Mouse (Mus musculus) gastrocnemius, postnatal 36 days (tissue): ENCODE measurements at regions not wholly inside any gene's neighbourhood (a gene's known extent, or its start where the extent isn't known, plus 50 kb on each side); places are given as distances from the start of the nearest gene placed in this dataset.

ENCODE experiments used
- DNase-seq, 2 experiments: peaks; one replicate each; pipeline ENCODE4 v3.0.0; 2022
- intact Hi-C: fragments of 180-260 bp; cut with DNase I; formaldehyde crosslinking; loops from one replicate; pipeline ENCODE4 v1.15.1; 2025

GRCm38 (mm10) chr17:45243103-45243502, 190.4 kb downstream of the Cdc5l start:
- intact Hi-C loops = no loop called here
- no peak for DNase-seq

- intact Hi-C loops = no loop called here
- no peak for DNase-seq
Measured at GRCm38 (mm10) chr17:45242076-45242475, 191.5 kb downstream of the Cdc5l start.

- intact Hi-C loops = no loop called here
- no peak for DNase-seq
Measured at GRCm38 (mm10) chr17:45240963-45241543, 192.5 kb downstream of the Cdc5l start.

DNA sequence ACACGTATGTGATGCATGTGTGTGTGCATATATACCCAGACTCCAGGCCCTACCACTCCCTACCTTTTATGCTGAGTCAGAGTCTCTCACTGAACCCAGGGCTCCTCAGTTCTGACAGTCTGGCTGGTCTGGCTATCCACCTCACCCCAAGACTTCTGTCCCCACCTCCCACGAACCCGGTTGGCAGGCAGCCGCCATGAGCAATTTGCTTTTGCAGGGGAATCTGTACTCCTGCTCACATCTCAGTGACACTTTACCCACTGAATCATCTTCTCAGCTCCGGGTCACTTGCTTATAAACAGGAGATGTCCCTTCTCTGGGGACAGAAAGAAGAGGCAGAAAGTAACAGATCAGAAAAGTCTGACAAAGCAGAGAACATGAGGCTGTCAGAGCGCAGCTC, 193.0 kb downstream of the Cdc5l start:
- intact Hi-C loops = no loop called here
- DNase-seq = no peak

- intact Hi-C loops = no loop called here
- no peak for DNase-seq
Measured at GRCm38 (mm10) chr17:45237246-45237645, 196.3 kb downstream of the Cdc5l start.

DNA sequence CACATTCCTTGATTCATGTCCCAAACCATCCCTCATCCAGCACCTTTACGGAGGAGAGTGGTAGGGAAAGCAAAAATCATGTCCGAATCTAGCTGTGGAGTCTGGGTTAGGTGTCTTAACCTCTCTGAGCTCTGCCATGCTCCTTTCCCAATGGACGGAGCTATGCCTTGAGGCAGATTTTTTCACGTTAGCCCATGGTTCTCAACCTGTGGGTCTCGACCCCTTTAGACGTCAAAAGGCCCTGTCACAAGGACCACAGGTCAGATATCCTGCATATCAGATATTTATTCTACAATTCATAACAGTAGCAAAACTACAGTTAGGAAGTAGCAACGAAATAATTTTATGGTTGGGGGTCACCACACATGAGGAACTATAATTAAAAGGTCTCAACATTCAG, 198.1 kb downstream of the Cdc5l start:
- intact Hi-C loops = no loop called here
- DNase-seq = no peak

DNA sequence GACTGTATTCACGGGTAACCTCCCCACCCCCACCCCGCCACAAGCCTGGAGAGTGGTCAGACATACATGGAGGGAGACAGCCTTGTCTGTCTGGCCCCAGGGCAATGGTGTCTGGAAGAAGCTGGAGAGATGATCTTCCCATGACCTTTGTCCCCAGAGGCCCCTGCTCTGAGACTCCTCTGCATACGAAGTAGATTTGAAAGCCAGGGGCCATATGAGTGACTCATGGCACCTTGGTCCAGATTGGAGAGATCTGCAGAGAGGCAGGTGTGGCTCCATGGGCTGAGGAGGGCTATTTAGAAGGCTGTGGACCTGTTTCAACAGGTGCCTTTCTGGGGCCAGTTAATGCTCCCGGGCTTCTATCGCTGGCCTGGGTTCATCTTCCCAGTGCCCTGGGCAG, 200.7 kb downstream of the Cdc5l start:
- DNase-seq = no peak
- intact Hi-C loops = no loop called here

- DNase-seq = no peak
- intact Hi-C loops = no loop called here
Measured at GRCm38 (mm10) chr17:45227190-45227589, 206.3 kb downstream of the Cdc5l start.

- no peak for DNase-seq
- intact Hi-C loops = no loop called here
Measured at GRCm38 (mm10) chr17:45226486-45226885, 207.1 kb downstream of the Cdc5l start.

DNA sequence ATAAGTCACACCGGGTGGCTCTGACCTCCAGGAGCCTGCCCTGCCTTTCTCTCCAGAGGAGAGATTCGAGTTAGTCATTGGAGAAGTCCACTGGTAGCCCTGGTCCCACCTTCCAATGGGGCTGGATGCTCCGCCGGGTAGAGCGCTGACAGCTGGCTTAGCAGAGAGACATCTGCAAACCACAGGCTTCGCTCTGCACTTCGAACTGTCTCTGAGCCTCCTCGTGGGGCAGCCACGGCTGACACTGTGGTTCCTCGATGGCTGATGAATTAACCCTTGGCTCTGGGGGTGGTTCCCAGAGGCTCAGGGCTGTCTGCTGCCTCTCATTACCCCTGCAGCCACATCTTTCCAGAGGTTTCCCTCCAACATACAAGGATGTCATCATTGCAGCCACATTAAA, 211.9 kb downstream of the Cdc5l start:
- DNase-seq = no peak
- intact Hi-C loops = no loop called here

- intact Hi-C loops = no loop called here
- no peak for DNase-seq
Measured at GRCm38 (mm10) chr17:45217126-45217525, 216.4 kb downstream of the Cdc5l start.

- no peak for DNase-seq
- intact Hi-C loops = no loop called here
Measured at GRCm38 (mm10) chr17:45215067-45216049, 218.2 kb downstream of the Cdc5l start.

DNA sequence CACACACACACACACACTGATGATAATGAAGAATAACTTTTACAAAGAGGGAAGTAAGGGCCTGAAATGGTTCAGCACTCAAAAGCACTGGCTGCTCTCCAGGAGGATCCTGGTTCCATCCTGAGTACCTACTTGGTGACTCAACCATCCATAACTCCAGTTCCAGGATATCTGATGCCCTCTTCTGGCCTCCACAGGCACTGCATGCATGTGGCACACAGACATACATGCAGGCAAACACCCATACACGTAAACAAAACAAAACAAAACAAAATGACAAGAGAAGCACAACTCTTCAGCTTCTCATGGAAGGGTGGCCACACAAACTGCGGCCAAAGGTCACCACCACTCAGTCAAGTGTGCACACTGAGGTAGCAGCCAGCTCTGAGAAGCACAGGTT, 222.6 kb downstream of the Cdc5l start:
- DNase-seq = no peak
- intact Hi-C loops = no loop called here

DNA sequence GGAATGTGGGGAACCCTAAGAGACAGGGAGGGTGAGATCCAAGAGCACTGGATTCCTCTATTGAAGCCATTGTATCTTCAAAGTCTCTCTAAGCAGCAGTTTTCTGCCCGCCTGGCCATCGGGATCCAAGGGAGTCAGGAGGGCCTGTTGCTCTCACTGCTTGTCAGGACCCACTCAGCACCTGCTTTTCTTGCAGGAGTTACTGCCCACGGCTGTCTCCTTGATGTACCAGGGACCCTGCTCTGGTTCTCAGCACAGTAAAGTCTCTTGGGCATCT, 224.2 kb downstream of the Cdc5l start:
- DNase-seq = no peak
- intact Hi-C loops = no loop called here

DNA sequence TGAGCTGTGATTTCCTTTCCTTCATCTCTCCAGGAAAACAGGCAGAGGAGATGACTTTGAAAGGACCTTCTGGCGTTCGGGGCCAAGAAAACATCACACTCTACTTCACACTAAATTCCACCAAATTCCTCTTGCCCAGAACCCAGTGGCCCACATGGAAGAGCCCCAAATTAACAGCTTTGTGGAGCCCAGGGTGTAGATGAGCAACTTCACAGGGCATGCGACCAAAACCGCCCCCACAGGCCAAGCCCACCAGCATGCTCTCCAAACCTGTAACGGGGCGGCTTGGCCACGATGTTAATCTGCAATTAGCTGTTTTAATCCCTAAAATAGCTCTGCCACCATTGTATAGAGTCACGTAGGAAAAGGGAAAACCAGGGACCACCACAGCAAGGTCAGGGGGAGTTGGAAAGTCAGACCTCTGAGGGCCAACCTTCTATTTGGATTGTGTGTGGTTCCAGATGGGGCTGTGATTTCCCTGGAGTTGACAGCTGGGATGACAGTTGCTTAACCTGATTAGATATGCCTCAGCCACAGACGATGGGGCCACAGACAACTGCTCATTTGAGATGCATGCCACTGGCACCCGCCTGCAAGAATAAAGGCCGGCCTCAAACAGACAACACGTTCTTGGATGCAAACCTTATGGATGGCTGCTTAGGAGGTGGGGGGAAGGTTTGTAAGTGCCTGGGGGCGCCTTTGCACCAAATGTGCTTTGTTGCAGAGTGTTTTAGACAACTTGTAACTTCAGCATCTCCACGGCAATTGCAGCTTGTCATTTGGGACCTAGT, 224.7 kb downstream of the Cdc5l start:
- no peak for DNase-seq
- intact Hi-C loops = no loop called here

DNA sequence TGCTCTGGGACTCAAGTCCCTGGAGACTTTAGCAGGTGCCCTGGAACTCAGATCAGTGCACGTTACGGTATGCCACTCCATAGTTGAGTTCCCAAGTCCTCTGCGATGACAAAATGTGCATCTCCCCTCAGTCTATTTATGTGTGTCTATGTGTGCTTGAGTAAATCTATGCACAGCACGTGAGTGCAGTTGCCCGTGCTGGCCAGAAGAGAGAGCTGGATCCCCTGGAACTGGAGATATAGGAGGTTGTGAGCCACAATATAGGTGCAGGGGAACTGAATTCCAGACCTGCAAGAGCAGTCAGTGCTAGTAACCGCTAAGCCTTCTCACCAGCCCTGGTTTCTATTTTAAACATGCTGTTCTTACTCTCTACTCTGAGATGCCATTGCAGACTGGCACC, 237.8 kb downstream of the Cdc5l start:
- intact Hi-C loops = no loop called here
- no peak for DNase-seq

DNA sequence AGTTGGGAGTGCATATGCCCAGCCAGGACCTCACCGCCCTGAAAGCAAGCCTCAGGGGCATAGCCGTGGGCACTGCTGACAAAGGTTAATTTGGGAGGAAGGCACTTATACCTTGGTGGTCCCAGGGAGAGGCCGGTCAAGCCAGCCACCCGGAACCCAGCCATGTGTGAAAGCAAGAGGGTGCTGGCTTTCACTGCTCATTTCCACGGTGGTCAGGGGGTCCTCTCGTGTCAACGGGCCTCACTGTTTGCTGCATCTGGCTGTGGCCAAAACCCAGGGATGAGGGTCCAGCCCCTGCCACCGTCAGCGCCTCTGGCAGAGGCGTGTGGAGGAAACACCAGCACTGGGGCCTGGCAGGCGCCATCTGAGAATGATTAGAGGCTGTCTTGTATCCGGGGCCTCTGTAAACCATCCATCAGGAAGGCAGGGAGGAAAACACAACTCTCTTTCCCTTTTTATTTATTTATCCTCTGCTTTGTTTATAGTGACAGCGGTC, 238.7 kb downstream of the Cdc5l start:
- no peak for DNase-seq
- intact Hi-C loops = no loop called here

GRCm38 (mm10) chr17:45193456-45194025, 240.0 kb downstream of the Cdc5l start:
- intact Hi-C loops = no loop called here

DNA sequence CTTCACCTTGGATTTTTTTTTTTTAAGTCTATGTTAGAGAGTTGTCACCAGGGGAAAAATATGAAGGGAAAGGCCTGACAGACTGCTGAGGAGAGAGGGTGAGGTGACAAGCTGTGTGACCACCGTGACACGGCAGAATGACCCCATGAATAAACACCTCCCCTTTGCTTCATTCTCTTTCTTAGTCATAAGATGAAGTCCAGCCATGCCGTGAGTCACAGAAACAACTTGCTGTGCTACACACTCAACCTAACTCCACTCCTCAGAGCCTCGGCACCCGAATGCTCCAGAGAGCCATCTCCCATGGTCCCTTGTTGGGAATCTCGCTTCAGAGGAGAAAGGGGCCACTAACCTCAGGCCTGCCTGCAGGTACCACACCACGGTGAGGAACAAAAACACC, 246.1 kb downstream of the Cdc5l start:
- intact Hi-C loops = no loop called here
- DNase-seq = no peak

More at GRCm38 (mm10) chr17:45193456-45194025, 240.0 kb downstream of the Cdc5l start:
- no peak for DNase-seq

DNA sequence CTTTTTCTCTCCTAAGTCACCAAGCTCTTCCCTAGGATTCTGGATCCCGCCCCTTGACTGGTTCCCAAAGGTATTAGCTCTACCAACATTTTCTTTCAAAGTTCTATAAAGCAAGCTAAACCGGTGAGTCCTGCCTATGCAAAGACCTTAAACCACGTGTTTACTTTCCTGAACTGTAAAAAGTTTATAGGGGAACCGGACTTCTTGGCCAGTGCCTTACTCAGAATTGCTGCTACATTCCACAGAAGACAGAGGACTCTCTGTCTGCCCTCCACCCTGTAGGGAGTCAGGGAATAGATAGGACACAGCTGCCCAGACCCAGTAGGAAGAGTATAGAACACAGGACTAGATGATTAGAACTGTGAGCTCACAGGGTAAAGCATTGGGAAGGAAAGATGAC, 257.2 kb downstream of the Cdc5l start:
- DNase-seq = no peak
- intact Hi-C loops = no loop called here
